Mouse (Mus musculus): Measurements from ENCODE around the gene Cyp2j12. TPM values are rescaled to one million over a fixed set of nuclear protein-coding genes. Genes with fewer than 3 reads are reported as not detected.

Gene Cyp2j12
- 0.48 TPM for polyA plus RNA-seq (2014; fragmentation: Illumina TruSeq; extraction: RNeasy Lipid Tissue Mini Kit (QIAGEN cat#74804); ENCODE audit: low replicate concordance)

DNA sequence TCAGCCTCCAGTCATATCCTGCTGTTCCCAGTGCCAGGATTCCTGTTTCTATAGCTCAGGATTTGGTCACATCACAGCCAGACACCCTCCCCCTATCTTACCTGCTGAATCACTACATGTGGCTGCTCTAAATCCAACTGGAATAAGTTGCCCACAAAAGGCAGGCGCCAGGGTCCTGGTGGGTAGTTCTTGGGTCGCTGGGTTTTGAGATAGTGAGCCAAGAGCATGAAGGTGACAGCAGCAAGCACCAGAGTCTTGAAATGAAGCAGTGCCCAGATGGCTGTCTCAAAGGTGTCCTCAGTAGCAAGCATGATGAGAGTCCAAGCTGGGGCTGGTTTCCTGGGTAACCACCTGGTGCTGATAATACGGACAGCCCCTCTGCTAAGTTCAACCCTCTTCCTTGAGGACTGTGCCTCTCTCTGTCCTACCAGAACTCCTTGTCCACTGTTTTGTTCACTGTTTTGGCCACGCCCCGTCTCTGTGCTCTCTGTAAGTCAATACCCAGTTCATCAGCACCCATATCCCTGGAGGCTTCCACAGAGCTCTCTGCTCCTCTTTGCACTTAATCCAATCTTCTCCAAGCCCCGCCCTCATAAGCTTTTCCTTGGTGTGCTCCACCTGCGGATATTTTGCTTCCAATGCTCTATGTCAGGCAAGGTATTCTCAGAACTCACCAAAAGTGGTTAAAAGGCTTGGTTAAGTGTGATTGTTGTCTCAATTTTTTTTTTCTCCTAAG lies at the start of gene Cyp2j12:
Cyp2j12 (minus strand) TSS at position 421 of the 736 bp plus-strand sequence.

DNA sequence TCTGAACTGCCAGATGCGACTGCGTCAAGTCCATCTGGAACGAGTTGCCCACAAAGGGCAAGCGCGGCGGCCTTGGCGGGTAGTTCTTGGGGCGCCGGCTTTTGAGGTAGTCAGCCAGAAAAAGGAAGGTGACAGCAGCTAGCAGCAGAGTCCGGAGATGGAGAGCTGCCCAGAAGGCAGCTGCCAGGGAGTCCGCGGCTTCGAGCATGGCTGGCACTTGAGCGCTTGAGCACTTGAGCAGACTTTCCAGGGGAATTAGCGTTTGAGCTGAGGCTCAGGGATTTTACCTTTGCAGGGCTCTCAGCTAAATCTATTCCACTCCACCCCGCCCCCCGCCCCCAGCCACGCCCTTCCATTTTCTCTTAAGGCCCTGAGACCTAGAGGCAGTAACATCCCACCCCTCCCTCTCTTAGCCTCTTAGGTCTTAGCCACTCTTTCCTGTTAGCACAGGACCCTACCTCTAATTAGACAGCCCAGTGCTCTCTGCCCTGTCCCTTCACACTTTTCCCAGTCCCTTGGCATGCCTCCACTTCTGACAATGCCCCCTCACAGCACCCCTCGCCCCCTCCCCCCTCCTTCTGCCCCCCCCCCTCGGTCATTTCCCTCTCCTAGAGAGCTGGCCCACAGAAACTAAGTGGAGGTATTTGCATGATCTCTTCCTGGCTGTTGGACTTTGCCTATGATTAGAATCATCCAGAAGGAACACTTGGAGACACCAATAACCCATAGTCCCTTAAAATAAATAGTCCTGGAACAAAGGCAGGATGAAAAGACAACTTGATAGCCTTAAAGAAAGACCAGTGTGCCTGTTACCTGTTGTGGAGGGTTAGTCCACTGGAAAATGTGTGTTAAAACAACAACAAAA lies 63.5 kb downstream of the Cyp2j12 start, which contains the start of gene Cyp2j13:
Cyp2j13 (minus strand) TSS at position 286 of the 865 bp plus-strand sequence.

Other genes starting within 250 kb of the Cyp2j12 start
- gene Hook1, start 173.9 kb downstream of the Cyp2j12 start, polyA plus RNA-seq (2014; fragmentation: Illumina TruSeq; extraction: RNeasy Lipid Tissue Mini Kit (QIAGEN cat#74804); ENCODE audit: low replicate concordance) = 253 TPM
- gene Cyp2j13, start 63.6 kb downstream of the Cyp2j12 start, polyA plus RNA-seq (2014; fragmentation: Illumina TruSeq; extraction: RNeasy Lipid Tissue Mini Kit (QIAGEN cat#74804); ENCODE audit: low replicate concordance) = not detected
- not detected for gene Cyp2j7, start 95.5 kb upstream of the Cyp2j12 start, polyA plus RNA-seq (2014; fragmentation: Illumina TruSeq; extraction: RNeasy Lipid Tissue Mini Kit (QIAGEN cat#74804); ENCODE audit: low replicate concordance)
- gene Cyp2j11, start 207.5 kb upstream of the Cyp2j12 start, polyA plus RNA-seq (2014; fragmentation: Illumina TruSeq; extraction: RNeasy Lipid Tissue Mini Kit (QIAGEN cat#74804); ENCODE audit: low replicate concordance) = 0.52 TPM